Mouse (Mus musculus) R1 (cell line): ENCODE measurements around the gene Lrch1.

Source experiments
- DNase-seq: peaks from one replicate; pipeline ENCODE4 v3.0.0-alpha.2; 2018; ENCODE audit warnings: low read depth, low spot score

Gene Lrch1

DNA sequence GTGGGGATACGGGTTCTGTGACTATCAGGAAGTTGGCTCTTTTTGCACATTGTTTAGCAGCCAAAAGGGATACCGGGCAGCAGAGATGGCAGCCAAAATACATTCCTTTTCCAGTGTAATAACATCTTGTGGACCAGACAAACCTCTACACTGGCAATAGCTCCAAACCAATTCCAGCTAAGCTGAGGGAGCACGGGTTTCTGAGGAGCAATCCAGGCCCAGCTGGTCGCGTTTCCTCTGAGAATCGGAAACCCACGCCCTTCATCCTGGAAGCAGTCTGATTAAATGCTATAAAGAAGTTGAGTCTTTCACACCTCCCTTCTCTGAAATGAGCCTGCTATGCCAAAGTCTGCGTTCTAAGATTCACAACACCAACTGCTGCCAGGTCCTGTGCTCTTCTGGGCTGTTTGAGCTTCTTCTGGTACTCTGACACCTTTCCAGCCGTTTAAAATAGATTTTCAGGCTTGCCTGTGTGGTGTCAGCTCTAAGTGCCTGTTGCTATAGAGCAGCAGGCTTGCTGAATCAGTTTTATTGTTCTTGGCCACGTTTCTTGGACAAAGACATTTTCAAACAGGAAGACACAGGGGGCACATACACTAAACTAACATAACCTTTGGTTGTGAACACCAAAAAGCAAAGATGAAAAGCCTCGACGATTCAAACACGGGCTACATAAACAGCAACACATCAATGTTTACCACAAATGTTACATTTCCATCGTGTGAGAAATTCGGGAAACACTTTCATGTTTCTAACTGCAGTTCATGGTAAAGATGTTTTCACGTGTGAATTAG, 94.5 kb downstream of the Lrch1 start:
- peak; percentile 34 for DNase-seq

GRCm38 (mm10) chr14:74851866-74852265, 95.8 kb downstream of the Lrch1 start:
- no peak for DNase-seq

GRCm38 (mm10) chr14:74849020-74849419, 98.7 kb downstream of the Lrch1 start:
- no peak for DNase-seq

- no peak for DNase-seq
Measured at GRCm38 (mm10) chr14:74848224-74848623, 99.5 kb downstream of the Lrch1 start.

GRCm38 (mm10) chr14:74847311-74848133, 100.2 kb downstream of the Lrch1 start:
- peak; percentile 45 for DNase-seq

DNA sequence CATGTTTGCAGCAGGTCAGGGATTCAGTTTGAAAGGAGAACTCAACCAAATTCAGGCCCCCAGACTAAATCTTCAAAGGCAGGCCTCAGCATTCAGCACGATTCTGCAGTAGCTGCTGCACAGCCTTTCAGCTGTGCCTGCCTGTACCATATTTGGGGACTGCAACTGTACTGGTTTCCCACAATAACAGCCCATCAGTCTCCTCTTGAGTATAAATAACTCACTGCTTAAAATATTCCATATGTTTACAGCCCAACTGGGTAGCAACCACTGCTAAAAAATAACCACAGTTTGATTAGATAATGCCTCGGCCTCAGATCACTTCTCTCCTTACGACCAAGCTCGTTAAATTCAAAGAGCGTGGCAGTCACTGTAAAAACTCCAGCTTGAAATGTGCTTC, 101.0 kb downstream of the Lrch1 start:
- no peak for DNase-seq

- peak; percentile 30 for DNase-seq
Measured at GRCm38 (mm10) chr14:74845661-74846274, 101.9 kb downstream of the Lrch1 start.

GRCm38 (mm10) chr14:74841708-74842107, 106.0 kb downstream of the Lrch1 start:
- no peak for DNase-seq

- no peak for DNase-seq
Measured at GRCm38 (mm10) chr14:74841297-74841696, 106.4 kb downstream of the Lrch1 start.

DNA sequence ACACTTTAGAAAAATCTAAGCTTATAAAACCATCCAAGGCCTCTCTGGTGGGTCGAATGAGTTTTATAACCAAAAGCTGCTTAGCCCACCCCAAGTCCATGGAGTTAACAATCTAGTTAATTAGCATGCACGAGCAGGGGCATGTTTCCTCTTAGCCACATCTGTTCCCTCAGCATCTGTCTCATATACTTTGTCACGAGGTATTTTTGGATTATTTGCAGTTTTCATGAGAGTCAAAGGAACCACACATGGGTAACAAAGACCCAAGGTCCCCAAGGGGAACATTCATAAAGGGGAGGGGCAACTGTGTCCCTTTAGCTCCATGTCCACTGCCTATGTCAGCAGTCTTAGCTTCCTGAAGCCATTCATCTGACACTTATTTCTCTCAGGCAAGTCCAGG, 106.9 kb downstream of the Lrch1 start:
- DNase-seq = no peak

- no peak for DNase-seq
Measured at GRCm38 (mm10) chr14:74840328-74840727, 107.3 kb downstream of the Lrch1 start.

DNA sequence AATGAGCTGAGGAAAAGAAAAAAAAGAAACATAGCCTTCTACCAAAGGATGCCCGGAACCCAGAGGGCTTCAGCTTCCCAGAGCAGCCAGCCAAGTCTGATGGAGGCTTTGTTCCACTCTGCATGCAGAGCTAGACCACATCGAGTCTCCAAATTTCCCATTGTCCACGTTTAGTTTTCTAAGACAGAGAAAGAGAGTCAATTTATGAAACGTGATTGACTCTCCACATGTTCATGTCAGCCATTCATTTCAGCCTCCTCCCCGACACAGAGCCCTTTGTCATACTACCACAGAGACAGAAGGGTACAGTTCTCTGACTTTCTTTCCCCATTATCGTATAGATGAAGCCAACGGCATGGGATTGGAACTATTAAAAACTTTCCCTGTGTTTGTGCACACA, 108.9 kb downstream of the Lrch1 start:
- DNase-seq = no peak

DNA sequence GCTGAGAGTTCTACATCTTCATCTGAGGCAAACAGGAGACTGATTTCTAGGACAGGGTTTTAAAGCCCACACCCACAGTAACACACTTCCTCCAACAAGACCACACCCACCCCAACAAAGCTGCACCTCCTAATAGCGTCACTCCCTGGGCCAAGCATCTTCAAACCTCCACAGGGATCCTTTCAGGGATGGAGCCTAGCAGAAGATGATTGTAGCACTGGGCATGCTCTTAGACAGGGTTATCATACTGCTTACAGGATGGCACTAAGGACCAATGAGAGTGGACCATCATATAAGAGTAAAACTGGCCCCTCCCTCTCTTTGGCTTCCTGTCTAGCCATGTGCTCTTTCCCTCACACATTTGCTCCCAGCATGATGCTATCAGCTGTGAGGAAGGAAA, 112.7 kb downstream of the Lrch1 start:
- peak; percentile 61 for DNase-seq

DNA sequence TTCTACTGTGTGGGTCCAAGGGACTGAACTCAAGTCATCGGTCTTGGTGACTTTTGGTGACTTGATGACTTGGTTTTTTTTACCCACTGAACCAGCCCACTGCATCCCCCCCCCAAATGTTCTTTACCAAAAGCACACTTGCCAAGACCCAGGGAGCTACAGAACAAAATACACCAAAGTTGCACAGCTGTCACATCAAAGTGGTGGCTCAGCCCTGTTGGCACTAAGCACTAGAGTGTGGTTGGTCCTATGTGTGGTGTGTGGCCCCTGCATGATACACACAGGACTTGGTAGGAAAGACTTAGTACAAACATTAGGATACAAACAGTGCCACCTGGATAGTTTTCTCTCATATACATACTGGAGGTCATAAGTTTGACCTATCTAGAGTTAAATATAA, 113.5 kb downstream of the Lrch1 start:
- no peak for DNase-seq

DNA sequence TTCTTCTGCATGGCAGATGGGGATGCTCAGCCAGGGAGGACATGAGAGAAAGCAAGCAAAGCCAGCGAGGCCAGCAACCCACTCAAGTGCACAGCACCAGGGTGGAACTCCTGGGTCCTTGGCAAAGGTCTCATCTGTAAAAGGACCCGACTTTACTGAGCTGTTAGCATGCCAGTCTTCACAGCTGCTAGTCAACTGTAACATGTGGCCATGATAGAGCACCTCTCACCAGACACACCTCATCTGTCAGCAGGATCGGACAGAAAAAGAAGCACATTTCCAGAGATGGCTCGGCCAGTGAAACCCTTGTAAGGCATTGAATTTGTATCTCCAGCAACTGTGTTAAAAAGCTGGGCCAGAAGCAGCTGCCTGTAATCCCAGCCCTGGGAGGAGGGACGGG, 116.0 kb downstream of the Lrch1 start:
- no peak for DNase-seq

- DNase-seq = no peak
Measured at GRCm38 (mm10) chr14:74831050-74831449, 116.6 kb downstream of the Lrch1 start.

DNA sequence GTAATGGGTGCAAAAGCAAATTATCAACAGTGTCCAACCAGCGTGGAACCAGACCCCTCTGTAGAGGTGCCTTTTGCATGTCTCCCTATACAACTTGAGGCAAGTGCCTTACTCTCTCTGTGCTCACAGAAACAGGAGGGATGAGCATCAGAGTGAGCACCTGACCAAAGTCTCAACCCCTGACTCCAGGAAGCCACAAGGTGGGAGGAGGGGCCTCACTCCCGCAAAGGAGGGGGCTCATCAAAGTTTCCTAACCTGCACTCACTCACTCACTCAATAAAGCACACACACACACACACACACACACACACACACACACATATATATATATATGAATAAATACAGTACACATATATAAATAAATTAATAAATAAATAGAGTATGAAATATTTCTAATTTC, 117.1 kb downstream of the Lrch1 start:
- no peak for DNase-seq

GRCm38 (mm10) chr14:74822757-74823680, 124.7 kb downstream of the Lrch1 start:
- DNase-seq = no peak

GRCm38 (mm10) chr14:74822048-74822447, 125.6 kb downstream of the Lrch1 start:
- no peak for DNase-seq

DNA sequence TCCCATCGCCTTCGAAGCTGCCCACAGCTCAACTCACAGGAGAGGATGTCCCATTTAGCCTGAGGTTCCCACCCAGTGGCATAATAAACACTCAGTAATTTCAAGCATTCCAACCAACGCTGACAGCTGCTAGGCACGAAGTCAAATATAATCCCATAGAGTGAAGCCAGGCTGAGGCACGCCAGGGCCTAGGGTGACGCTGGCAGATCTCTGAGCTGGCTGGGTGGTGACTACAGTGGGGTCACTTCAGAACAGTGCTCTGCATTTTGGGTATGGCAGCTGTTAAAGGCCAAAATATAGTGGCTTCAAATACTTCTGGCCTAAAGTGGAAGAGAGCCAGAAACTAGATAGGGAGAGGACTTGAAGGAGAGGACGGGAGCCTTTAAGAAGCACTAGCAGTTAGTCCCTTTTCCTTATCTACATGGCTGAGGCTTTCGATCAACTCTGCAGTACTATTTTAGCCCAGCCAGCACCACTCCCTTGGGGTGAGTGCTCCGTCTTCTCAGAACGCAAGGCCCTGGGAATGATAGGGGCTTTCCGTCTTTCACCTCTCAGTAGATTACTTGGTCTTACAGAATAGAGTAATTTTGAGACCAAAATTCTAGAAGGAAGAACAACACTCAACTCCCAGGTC, 127.4 kb downstream of the Lrch1 start:
- DNase-seq = no peak

GRCm38 (mm10) chr14:74816705-74817104, 131.0 kb downstream of the Lrch1 start:
- DNase-seq = no peak
